Mouse (Mus musculus) c-Kit-positive CD71-positive TER-119-negative erythroid progenitor cells, embryonic 14.5 days (primary cell): ENCODE measurements at regions not wholly inside any gene's neighbourhood (a gene's known extent, or its start where the extent isn't known, plus 50 kb on each side); places are given as distances from the start of the nearest gene placed in this dataset.

Experiments
- DNase-seq: peaks from one replicate; pipeline ENCODE4 v3.0.0-alpha.2; 2013; ENCODE audit warnings: low read depth

DNA sequence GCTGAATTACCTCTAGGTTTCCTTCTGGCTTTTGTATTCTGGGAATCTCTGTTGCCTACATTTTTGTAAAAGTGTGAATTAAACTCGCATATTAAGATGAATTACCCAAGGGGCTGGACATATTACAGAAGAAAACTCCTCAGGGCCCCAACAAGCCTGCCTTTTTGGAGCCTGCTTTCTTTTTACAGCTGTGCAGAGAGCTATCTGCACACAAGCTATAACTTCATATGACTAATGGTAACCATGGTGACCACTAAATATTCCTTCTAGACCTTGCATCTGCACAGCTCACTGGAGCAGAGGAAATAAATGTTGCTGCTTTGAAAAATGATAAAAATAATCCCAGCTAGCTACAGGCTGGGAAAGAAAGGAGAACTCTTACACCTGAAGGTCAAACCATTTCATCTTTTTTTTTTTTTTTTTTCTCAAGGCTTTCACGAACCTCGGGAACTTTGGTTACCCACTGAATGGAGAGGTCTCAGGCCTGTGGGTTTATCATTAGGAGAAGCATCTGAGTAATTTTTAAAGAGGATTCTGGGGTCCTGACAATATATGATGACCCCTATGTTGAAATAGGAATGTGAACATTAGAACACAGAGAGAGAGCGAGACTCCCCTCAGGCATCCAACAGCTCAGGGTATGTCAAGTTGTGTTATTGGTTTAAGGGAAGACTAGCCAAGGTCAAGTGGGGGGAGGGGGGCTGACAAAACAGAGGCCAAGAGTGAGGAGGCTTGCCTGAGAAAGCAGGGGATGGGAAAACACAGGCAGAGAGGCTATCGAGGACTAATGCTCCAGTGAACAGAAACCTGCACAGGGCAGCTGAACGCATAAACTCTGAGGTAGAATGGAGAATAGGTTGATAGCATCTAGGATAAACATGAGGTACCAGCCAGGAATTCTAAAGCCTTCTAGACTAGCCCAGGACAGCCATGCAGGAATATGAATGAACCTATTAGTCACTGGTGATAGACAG lies 188.4 kb downstream of the Phlda1 start:
- DNase-seq = no peak

DNA sequence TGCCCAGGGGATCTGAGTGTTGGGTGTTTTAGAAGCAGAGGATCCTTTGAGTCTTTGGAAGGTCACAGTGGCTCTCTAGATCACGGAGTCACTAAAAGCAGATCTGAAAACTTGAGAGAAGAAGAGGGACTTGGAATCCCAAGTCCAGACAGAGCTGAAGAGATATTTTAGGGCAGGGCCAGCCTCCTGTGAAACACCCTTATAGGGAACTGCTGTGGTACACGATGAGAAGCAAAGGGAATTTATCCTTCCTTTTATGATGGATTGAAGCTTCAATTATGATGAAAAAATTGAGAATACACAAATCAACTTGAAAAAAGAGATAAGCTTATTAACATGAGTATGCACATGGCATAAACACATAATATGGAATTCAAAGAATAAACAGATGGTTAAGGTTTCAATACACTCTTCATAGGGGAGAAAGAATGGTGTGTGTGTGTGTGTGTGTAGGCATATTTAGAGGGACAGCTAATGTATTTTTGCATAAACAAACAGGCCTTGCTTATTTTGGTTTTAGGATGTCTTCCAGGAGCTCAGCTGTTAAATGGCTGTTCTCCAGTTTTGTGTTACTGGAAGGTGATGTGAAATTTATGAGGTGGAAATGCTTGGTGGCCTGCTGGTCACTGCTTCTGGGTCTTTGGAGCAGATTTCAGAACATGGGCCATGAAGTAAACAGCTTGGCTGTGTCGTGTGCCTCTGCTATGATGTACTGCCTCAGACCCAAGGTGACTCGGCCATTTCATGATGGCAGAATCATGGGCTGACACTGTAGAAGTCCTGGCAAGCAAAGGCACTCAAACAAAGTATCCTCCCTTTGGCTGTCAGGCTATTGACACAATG lies 190.1 kb downstream of the Phlda1 start:
- no peak for DNase-seq

DNA sequence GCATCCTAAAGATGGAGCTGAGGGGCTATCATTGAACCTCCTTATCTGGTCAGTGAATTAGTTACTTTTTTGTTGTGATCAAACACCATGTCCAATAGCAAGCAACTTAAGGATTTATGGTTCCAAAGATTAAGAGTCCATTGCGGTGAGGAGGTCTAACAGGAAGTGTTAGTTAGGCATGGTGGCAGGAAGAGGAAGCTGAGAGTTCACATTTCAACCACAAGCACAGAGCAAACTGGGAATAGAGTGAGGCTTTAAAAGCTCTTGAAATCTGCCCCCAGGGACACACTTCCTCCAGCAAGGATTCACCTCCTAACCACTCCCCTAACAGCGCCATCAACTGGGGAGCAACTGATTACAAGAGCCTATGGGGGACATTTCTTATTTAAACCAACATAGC lies 190.9 kb downstream of the Phlda1 start:
- no peak for DNase-seq

DNA sequence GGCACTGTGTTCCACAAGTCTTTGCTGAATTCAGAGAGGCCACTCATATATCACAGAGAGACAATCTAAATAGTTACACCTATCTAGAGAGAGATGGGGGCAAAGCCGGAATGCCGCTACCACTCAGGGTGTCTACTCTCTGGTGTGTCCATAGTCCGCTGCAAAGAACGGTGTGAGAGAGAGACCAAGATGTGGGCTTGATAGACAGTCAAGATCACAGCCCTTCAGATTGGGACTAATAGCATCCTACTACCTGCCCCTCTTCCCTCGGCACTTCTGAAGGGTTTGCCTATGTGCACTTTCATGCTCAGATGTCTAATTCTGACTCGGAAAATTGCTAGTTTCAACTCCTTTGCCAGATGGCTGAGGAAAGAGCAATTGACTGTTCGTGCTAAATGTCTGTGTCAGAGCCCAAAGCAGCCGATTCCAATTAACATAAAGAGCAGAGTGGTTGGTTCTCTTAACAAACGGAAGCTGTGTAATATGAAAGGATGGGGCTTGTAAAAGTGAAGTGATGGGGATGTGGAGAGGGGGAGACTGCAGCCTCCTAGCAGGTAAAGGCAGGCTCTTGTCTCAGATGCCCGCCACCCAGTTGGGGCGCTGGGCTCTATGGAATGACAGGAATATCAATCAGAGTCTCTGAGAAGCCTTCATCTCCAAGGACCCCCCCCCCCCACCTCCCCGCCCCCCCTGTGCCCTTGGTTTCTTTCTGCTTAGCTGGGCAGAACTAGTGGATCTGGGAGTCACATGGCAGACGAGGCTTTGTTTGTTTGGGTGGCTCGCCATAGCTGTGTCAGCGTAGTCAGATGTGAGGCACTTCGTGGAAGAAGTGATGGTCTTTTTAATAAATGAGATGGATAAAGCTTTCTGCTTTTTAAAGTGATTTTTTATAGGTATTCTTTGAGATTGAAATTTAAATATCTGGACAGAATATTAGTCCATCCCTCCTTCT lies 193.7 kb downstream of the Phlda1 start:
- DNase-seq = no peak

DNA sequence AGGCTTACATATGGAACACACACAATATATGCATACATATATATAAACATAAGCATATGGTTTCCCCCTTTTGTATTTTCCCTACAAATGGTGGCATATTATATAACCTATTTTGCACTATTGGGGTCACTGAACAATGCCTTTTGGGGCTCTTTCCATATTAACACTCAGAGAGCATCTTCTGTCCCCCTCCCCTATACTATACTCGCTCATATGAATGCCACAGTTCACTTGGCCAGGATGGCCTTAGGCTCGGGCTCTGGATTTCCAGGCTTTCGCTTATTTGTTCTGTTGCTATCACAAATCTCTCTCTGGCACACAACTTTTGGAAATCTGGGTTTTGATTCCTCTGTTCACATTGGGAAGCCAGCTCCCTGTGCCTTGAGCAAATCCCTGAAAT lies 194.5 kb downstream of the Phlda1 start:
- no peak for DNase-seq

DNA sequence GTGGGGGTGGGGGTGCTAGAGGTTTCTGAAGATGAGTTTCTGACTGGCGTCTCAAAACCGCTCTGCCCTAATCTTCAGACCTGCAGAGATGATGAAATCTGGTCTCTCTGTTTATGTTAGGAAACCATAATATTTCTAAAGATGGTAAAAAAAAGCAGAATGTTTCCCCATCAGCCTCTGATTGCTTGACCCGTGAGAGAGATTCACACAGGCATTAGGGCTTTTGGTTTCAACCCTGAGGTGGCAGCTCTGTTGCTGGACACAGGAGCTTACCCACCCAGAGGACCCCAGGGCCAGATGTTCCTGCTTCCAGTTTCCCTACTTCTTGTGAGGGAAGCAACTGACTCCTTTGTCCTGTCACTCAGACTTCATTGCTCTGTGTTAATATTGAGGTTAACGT lies 195.1 kb downstream of the Phlda1 start:
- DNase-seq = no peak

DNA sequence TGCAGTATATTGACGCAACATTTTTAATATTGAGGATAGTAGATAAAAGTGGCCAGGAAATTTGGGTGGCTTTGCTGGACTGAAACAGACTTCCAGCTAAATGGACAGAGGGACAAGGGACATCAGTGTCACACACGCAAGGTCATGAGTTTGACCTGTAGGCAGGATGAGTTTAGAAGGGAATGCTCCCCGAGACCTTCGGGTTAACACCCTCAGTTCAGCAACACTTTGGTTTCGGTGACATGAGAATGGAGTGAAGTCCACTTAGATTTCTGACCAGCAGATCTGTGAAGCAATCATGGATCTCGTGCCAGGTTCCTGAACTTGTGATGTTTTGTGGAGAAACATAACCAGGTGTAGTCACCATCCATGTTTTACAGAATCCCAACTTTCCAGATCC lies 196.3 kb downstream of the Phlda1 start:
- DNase-seq = no peak

DNA sequence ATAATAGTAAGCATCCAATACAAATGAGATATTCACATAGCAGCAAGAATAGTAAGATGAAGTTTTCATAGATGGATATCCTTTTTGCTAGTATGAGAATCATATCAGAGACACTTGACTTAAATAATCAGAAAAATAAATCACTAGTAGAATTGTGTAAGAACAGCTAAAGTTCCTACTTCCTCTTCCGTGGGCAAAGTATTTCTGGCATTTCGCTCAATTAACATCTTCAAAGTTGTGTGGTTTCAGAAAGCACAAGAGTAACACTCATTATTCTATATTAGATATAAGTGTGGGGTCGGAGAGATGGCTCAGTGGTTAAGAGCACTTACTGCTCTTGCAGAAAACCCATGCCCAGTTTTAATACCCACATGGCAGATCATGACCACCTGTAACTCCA lies 197.4 kb downstream of the Phlda1 start:
- DNase-seq = no peak

DNA sequence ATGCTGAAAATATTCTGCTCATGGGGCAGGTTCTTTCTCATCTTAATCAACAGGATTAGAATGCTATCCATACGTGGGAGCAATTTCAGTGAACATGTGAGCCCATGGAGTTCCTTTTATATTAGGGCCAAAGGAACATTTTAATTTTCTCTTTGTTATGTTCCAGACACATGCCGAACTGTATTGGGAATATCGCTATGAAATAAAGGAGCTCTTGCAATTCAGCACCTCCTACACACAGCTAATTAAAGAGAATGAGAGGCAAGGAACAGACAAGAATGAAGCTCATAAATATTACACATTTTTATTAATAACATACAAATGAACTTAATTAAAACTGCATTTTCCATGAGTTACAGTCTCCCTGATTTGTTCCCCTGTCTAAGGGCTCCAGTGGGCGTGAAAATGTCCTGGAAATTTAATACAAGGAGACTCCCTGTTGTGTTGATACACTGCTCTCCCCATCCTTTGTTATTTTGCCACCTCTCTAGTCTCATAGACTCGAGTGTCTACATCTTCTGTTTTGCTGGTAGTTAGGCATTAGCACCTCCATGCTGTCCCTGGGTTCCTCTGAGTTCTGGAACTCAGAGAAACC lies 205.5 kb downstream of the Phlda1 start:
- no peak for DNase-seq

DNA sequence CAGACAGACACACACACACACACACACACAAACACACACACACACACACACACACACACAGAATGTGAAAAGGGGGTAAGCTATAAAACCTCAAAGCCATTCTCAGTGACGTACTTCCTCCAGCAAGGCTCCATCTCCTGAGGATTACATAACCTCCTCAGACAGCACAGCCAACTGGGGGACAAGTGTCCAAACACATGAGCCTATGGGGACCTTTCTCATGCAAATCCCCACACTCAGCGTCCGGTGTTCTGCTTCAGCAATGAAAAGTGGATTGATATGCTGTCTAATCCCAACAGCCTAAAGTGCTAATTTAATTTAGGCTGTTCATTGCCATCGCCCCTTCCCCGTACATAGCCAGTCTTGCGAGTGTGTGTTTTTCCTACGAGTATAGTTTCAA lies 206.9 kb downstream of the Phlda1 start:
- no peak for DNase-seq

DNA sequence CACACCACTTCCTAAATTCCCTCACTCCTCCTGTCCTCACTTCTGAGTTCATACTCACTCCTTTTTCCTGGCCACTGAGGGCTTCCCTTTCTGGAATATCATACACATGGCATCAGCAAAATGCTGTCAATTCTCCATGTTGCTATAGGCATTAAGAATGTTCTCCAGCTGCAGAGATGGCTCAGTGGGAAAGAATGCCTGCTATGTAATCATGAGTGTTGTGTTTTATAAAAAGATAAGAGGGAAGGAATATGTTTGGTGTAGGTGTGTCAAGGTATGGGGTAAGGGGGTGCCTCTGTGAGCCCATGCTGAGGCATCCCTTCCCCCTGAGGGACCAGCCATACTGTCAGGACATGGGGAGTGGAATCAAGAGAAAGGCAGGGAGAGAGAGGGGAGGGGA lies 207.6 kb downstream of the Phlda1 start:
- DNase-seq = no peak

DNA sequence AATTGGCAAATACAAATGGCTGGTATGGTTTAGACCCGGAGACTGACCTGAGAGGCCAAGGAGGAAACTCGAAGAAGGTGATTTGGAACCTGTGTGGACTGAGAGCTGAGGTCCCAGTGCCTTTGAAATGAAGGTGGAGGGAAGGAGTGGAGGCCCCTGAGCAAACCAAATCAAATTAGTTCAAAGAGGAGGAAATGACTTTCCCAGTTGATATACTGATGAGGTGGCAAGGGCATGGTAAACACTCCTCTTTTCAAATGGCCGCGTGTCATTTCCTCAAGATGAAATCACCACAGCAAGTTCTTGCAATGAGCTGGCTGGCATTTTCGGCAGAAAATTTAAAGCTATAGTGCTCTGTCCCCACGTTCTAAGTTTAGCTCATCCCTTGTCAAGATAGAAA lies 209.1 kb downstream of the Phlda1 start:
- no peak for DNase-seq

DNA sequence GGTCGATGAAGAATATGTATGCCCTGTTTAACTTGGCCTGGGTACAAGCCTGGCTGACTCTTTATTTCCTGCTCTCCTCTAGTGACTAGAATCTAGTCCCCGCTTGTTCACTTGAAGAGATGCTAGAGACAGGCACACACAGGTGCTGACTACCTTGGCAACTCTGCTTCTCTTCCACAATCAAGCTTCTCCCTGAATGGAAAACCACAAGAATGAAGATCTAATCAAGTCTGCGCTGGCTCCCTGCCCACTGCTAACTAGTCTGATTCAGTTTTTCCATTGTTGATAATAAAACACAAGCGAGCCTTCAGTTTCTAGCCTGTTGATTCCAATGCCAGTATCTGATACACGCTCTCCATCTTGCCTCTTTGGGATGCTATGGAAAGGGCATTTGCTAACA lies 213.5 kb downstream of the Phlda1 start:
- DNase-seq = no peak

DNA sequence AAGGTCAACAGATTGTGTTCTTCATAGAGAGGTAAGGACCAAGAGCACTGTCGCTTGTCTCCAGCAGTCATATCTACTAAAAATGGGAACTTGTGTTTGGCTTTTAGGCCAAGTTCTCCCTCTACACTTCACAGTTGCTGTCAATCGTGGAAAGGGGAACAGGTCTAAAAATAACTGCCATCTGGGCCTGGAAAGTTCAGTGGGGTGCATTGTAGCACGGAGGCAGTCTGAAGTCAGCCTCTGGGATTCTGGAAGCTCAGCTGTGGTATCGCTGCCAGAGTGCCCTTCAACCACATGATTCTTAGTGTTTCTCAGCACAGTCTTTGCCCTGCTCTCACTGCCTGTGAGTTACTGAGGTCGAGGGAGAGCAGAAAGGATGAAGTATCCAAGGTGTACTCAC lies 215.0 kb downstream of the Phlda1 start:
- no peak for DNase-seq

DNA sequence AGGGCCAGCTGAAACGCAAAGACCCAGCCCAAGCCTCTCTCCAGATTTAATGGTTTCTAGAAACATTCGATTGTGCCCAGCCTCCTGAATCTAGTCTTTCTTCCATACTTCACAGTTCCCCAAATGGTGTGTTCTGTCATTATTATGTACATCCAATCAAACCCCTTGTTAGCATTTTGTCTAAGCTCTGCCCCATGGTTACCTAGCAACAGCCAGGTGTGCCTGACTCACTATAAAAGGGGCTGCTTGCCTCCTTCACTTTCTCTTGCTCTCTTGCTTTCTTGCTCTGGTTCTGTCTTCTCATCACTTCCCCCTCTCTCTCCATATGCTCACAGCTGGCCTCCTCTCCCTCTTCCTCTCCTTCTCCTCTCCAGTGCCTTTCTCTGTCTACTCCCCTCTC lies 217.8 kb downstream of the Phlda1 start:
- no peak for DNase-seq

DNA sequence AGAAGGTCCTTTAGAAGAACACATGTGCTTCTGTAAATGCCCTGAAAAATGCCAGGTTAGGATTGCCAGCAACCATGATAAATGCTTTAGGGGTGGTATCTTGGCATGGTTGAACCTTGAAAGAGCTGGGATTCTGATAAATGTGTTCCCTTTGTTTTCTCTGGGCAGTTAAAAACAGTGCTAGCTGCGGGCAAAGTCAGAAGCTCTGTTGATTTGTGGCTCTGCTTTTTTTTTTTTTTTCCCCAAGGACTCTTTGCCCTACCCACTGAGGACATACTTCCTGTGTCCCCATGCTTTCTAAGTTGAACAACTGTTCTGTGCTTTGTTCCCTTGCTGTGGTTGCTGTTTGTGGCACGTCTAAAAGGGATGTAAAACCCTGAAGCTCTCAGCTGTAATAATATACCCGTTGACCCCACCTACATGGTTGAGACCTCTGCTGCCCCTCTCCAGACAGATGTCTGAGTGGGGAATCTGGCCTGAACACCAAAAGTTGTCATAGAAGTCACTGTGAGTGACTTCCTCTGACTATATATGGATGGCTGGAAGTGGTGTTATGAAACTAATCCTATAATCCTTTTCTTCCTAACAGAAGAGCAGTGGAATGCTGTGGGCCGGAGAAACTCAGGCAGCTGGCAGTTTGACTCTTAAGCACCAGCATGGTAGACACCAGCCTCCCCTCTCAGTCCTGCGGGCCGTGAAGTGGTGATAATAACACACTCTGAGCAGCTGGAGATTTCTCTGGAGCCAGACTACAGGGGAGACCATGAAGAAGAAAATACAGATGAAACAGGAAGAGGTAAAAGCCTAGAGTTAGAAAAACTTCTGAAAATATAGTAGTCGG lies 218.7 kb downstream of the Phlda1 start:
- DNase-seq = no peak

DNA sequence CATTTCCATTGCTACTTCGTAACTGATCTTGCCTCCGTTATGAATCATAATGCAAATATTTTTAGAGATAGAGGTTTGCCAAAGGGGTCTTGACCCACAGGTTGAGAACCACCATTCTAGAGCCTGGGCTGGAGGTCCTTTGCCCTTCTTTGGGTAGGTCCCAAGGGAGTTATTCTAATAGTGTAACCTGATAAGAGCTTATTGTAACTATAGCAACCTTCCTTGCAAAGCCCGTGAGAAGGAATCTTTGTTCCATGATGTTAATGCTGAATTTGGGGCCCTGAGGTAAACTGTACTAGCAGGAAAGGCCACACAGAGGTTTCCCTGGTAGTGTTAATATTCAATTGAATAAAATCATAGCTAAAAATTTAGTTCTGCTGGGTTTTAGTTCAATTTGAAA lies 229.9 kb downstream of the Phlda1 start:
- no peak for DNase-seq

DNA sequence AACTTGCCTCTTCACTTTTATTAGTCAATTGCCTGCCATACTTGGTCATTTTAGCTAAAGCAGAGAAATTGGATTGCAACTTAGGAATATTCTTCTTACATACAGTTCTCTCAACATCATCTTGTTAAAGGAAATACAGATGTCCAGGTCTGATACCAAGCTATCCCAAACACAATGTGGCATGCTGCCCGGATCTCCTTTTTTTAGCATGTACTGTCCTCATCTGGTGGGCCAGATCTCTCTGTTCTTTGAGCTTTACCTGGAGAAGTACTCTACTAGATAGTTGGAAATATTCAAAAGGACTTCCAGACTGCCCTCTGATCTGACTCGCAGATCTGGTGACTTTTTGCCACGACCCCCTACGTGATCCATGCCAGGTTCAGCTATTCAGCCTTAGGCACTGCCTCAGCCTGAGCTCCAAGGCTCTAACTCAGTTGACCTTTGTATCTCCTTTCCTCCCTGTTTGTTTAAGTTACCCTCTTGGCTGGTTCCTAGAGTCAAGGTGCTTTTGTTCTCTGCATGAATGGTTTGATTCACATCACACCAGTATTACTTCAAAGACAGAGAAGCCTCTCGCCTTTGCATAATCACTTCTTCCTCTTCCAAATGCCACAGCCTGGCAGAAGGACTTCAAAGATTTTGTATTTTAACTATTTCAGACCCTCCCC lies 232.9 kb upstream of the Krr1 start:
- no peak for DNase-seq

DNA sequence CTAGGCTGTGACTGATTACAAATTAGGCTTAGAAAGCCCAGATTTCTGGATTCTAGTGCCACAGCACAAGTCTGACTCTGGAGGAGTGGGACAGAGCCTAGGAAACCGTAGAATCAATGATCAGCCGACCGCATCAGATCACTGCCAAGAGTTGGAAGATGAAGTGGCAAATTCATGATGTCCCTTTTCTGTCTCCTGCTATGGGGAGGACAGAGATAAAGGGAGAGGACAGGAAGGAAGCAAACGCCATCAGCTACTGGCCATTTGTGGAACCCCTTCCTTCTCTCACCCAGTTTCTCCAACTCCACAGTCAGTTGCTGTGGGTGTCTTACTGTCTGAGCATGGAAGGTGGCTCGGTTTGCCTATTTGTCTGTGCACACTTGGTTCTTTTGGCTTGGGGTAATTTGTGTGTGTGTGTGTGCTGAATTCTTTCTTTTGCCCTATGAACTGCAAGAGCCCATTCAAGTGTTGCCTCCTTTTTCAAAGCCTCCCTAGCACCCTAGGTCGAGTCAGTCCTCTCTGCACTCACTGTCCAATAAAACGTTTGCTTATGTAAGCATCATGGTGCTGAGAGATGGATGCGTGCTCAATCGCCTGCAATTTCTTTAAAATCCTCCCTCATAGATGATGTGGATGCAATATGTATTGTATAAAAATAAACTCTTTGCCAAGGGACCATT lies 231.7 kb upstream of the Krr1 start:
- DNase-seq = no peak
